Mouse (Mus musculus) ES-E14 (cell line): ENCODE results near the gene Gm27021. TPM values are rescaled to one million over a fixed set of nuclear protein-coding genes. Genes with fewer than 3 reads are reported as not detected.

Experiments
- DNase-seq: peaks from one replicate; pipeline ENCODE4 v3.0.0-alpha.2; 2013; ENCODE audit warnings: low read depth, low spot score
- H3K27ac ChIP-seq: 2 replicates; pipeline ENCODE4 v1.5.1; 2012; ENCODE audit warnings: low read depth, mild to moderate bottlenecking, low read length, moderate library complexity, mixed read lengths; ENCODE audit not compliant: poor library complexity, insufficient read depth, severe bottlenecking
- H3K36me3 ChIP-seq: 2 replicates; pipeline ENCODE4 v1.6.1; 2012; ENCODE audit warnings: mild to moderate bottlenecking, low read length, moderate library complexity, mixed read lengths; ENCODE audit not compliant: control insufficient read depth, poor library complexity, insufficient read depth, severe bottlenecking
- H3K4me1 ChIP-seq, 2 experiments: fragments of 150-350 bp in 1 of 2; sonication (generic) in 1 of 2; 2 replicates each; pipeline ENCODE4 v1.6.1; 2012; ENCODE audit warnings: low read length in 2 of 2, mild to moderate bottlenecking in 1 of 2, mixed read lengths in 1 of 2; ENCODE audit not compliant: control insufficient read depth in 2 of 2, insufficient read depth in 2 of 2, poor library complexity in 1 of 2
- H3K4me3 ChIP-seq, 2 experiments: fragments of 150-350 bp in 1 of 2; sonication (generic) in 1 of 2; 2 replicates each; pipeline ENCODE4 v1.5.1; 2012; ENCODE audit warnings: low read length in 2 of 2, low read depth in 1 of 2, mild to moderate bottlenecking in 1 of 2, mixed read lengths in 1 of 2; ENCODE audit not compliant: insufficient read depth in 1 of 2, poor library complexity in 1 of 2, severe bottlenecking in 1 of 2
- H3K9ac ChIP-seq: 2 replicates; pipeline ENCODE4 v1.6.1; 2012; ENCODE audit warnings: low read depth, mild to moderate bottlenecking, low read length, mixed read lengths; ENCODE audit not compliant: poor library complexity, insufficient read depth, severe bottlenecking
- H3K9me3 ChIP-seq: fragments of 150-350 bp; sonication (generic); 2 replicates; pipeline ENCODE4 v1.6.1; 2012; ENCODE audit warnings: low read depth, mild to moderate bottlenecking, low read length; ENCODE audit not compliant: control insufficient read depth, insufficient read depth
- CHD2 ChIP-seq: IDR thresholded peaks from 2 replicates; pipeline ENCODE4 v1.6.1; 2014; ENCODE audit warnings: mild to moderate bottlenecking, low read depth, low read length, inconsistent platforms
- HCFC1 ChIP-seq: IDR thresholded peaks from 2 replicates; pipeline ENCODE4 v1.6.1; 2012; ENCODE audit warnings: low read length, inconsistent platforms, borderline replicate concordance; ENCODE audit not compliant: insufficient read depth
- MAFK ChIP-seq: IDR thresholded peaks from 2 replicates; pipeline ENCODE4 v1.6.1; 2014; ENCODE audit warnings: mild to moderate bottlenecking, low read depth, low read length, inconsistent platforms; ENCODE audit not compliant: insufficient read depth
- ZC3H11A ChIP-seq: IDR thresholded peaks from 2 replicates; pipeline ENCODE4 v1.6.1; 2012; ENCODE audit warnings: low read depth, mild to moderate bottlenecking, inconsistent platforms, low read length, borderline replicate concordance
- ZNF384 ChIP-seq: IDR thresholded peaks from 2 replicates; pipeline ENCODE4 v1.6.1; 2012; ENCODE audit warnings: low read depth, low read length, inconsistent platforms
- in situ Hi-C, 2 experiments: fragments of 600-800 bp; cut with MboI; formaldehyde crosslinking; loops; one replicate each; pipeline ENCODE4 v1.15.1; 2025; ENCODE audit warnings: low sequenced_read_pairs in 2 of 2, inconsistent platforms in 1 of 2; ENCODE audit not compliant: unreplicated experiment in 2 of 2
- total RNA-seq: library from RNA; depleted of rRNA; stranded (reverse); fragments of 300-350 nt; gene quantifications from 2 replicates; pipeline ENCODE4 v1.2.3, GENCODE M21; 2012

Gene Gm27021
- total RNA-seq, 1 experiment: 0.49 TPM

DNA sequence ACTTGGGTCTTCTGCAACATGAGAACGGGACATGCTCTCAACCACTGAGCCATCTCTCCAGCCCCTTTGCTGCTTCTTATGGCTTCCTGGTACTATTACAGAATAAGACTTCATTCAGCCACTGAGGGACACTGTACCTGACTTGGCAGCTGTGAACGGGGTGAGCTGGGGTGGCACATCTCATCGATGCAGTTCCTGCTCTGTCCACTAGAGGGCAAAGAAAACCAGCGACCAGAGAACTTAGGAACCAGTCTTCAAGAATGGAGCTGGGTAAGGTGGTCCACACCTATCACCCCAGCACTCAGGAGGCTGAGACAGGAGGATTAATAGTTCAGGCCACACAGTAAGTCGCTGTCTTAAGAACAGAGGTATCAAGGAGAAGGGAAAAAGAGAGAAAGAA is 71.9 kb downstream of the Gm27021 start:
- no peak overlapping the region for H3K4me3 ChIP-seq
- peaks cover 0 to 8% of the 10 kb centered on the region in 2 experiments; a peak in 2 of 4 replicates for H3K4me1 ChIP-seq
- TF ChIP-seq ZC3H11A (peak; percentile 40; the same call in 1 of the 2 replicates), ZNF384 (no peak), MAFK (no peak), CHD2 (no peak)
- H3K9me3 ChIP-seq: no peaks in the 10 kb centered on the region
- H3K36me3 ChIP-seq: no peaks in the 10 kb centered on the region
- peak; percentile 68 for DNase-seq
- no peak overlapping the region for H3K27ac ChIP-seq
- no peak overlapping the region for H3K9ac ChIP-seq
- in situ Hi-C loops: no loop called here

DNA sequence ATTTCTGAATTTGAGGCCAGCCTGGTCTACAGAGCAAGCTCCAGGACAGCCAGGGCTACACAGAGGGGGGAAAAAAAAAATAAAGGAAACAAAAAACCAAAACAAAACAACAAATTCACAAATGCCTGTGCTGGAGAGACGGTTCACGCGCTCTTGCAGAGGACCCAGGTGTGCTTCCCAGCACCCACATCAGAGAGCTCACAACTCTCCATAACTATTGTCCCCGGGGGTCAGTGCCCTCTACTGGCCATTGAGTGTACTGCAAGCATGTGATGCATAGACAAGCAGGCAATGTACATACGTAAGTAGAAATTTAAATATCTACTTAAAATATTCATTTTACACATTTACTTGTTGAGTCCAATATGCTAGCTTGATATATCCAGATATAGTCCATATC is 73.3 kb downstream of the Gm27021 start:
- Histone ChIP-seq H3K9ac (no peak overlapping the region), H3K9me3 (no peaks in the 10 kb centered on the region), H3K27ac (no peak overlapping the region), H3K36me3 (no peaks in the 10 kb centered on the region), H3K4me1 (peaks cover 0 to 8% of the 10 kb centered on the region in 2 experiments; a peak in 2 of 4 replicates), H3K4me3 (no peak overlapping the region)
- TF ChIP-seq MAFK: no peak
- TF ChIP-seq ZC3H11A: no peak
- TF ChIP-seq HCFC1: no peak
- TF ChIP-seq CHD2: no peak
- TF ChIP-seq ZNF384: no peak
- DNase-seq: peak; percentile 60
- in situ Hi-C loops: no loop called here

DNA sequence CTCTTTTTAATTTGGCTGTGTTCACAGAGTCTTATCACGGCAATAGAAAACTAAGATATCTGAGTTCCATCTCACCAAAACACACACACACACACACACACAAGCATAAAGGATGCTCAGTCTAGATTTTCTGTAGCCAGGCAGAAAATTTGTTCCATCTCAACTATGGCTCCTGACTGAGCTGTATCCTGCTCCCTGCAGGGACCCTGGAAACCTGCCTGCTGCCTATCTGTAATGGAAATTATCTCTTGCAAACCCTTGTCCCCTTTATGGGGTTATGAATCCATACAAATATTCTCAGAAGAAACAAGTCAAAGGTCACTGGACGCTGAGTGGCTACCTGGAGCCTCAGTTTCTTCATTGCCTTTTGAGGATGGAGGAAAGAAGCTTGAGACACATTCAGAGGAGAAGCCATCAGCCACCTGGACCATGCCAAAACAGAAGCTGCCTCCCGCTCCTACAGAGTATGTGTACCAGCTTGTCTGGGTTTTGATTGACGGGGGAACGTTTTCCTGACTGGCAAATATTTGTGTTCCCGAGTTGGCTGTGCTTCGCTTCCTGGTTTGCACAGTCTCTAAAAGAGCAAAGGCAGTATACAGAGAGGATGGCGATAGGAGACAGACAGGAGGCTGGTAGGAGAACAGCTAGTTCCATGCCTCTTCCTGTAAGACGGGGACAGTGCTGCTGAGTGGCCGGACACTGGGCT is 76.1 kb downstream of the Gm27021 start:
- DNase-seq: no peak
- Histone ChIP-seq H3K4me1 (0 out of 4 replicates have a peak, but pooled peaks cover 0 to 3% of the 10 kb centered on the region in 2 experiments), H3K9ac (no peak overlapping the region), H3K4me3 (no peak overlapping the region), H3K36me3 (no peaks in the 10 kb centered on the region; the same call in 1 of the 2 replicates), H3K9me3 (no peaks in the 10 kb centered on the region), H3K27ac (no peak overlapping the region)
- TF ChIP-seq HCFC1: no peak
- TF ChIP-seq ZNF384: no peak
- in situ Hi-C loops: no loop called here

DNA sequence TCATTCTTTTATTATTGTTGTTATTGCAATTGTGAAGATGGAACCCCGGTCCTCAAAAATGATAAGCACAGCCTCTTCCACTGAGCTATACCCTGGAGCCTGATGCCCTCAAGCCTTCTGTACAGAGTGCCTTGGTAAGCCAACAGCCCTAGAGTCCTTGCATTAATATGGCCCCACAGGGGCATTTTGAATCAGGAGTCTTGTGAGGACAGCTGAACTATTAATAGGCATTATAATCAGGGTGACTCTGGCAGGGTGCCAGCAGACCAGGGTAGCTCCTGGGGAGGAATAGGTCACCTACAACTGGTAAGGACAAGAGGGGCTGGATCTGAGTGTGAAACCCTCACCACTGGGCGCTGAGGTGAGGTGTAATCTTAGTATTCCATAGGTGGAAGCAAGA is 78.0 kb downstream of the Gm27021 start:
- Histone ChIP-seq H3K4me3 (peak overlapping the region; percentile 48 to 71; a peak in 3 of 4 replicates), H3K9me3 (no peaks in the 10 kb centered on the region), H3K4me1 (0 out of 4 replicates have a peak, but pooled peaks cover 0 to 3% of the 10 kb centered on the region in 2 experiments), H3K9ac (no peak overlapping the region; the same call in 1 of the 2 replicates), H3K36me3 (peaks cover 9% of the 10 kb centered on the region), H3K27ac (no peak overlapping the region)
- in situ Hi-C loops: no loop called here
- DNase-seq: no peak
- no peak for TF ChIP-seq CHD2
- TF ChIP-seq ZNF384: no peak
- TF ChIP-seq MAFK: no peak
- TF ChIP-seq ZC3H11A: no peak
- no peak for TF ChIP-seq HCFC1
